Mouse (Mus musculus): ENCODE results near the gene Chid1.

- TF ChIP-seq CTCF (IDR thresholded peaks at IDR 0.05) (no peak), EP300 (IDR thresholded peaks at IDR 0.05) (no peak)
Observed at GRCm38 (mm10) chr7:141497600-141497999, 42.1 kb downstream of the Chid1 start.
